Mouse (Mus musculus) cerebellum, adult 2 months (tissue): ENCODE data around the gene Iffo2.

Source experiments
- CTCF ChIP-seq: fragments of 200-500 bp; IDR thresholded peaks from 2 replicates; pipeline ENCODE4 v1.5.1; 2011; ENCODE audit warnings: low read depth, mild to moderate bottlenecking, control low read depth, low read length, moderate library complexity, borderline replicate concordance; ENCODE audit not compliant: insufficient read depth
- POLR2A ChIP-seq: fragments of 200-500 bp; IDR thresholded peaks from 2 replicates; pipeline ENCODE4 v1.6.1; 2011; ENCODE audit warnings: low read length, control low read depth, borderline replicate concordance; ENCODE audit not compliant: insufficient read depth

DNA sequence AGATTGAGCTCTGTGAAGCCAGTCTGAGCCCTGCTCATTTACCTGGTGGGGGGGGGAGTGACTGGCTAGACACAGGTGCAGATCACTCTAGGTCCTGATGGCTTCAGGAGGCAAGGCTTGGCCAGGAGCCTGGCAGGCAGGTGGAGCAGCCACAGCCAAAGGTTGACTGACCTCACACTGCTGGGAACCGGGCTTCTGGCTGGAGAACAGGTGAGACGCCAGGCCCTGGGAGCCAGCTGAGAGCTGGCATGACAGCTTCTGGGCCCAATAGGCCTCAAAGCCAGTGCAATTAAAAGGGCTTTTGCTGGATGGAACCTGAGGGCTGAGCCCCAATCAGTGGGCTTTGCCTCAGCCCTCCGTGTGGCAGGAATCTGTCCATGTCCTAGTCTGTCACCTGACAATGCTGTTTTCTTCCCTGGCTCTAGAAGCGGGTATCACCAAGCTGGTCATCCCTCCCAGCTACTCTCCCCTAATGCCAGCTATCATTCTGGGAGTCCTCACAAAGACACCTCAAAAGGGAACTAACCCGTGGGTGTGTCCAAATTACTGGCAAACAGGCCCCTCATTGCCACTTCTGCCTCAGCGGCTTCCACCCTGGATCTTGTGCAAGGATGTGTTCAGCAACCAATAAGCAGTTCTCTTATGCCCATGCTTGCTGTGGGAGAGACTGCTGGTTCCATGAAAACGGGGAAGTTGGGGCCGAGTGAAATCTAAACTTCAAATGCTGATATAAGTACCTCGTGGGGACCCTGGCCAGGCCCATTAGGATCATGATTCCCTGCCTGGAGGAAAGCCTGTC is 36.9 kb upstream of the Iffo2 start:
- no peak for TF ChIP-seq CTCF
- TF ChIP-seq POLR2A, result no peak
